Mouse (Mus musculus): ENCODE results near the gene Olfr1441. TPM values are rescaled to one million over a fixed set of nuclear protein-coding genes. Genes with fewer than 3 reads are reported as not detected.

Gene Olfr1441
- total RNA-seq (2015; ENCODE audit: low replicate concordance) (not detected in 2 replicates), total RNA-seq (2017; ENCODE audit: low replicate concordance) (not detected in 2 replicates)

DNA sequence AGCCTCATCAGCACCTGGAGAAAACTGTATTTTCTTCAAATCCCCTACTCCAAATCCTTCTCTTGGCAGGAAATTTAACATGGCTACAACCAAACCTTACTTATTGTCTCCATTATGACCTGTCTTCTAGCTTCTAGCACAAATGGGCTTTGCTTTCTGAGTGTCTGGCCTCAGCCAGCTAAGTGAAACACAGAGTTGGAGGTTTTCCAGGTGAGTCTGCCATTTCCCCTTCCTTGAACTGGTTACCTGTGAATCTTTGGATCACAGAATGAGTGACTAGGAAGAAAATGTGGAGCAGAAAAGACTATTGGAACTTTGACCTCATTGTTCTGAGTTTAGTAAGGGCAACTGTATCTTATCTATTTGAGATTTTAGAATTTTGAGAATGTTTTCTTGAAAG, at the start of gene Olfr1441:
Gene Olfr1441, plus strand, starts transcription at position 73 of the 400 bp plus-strand sequence.
- ATAC-seq (replicated peaks; ENCODE audit: low FRiP score, poor library complexity, severe bottlenecking): no peak

DNA sequence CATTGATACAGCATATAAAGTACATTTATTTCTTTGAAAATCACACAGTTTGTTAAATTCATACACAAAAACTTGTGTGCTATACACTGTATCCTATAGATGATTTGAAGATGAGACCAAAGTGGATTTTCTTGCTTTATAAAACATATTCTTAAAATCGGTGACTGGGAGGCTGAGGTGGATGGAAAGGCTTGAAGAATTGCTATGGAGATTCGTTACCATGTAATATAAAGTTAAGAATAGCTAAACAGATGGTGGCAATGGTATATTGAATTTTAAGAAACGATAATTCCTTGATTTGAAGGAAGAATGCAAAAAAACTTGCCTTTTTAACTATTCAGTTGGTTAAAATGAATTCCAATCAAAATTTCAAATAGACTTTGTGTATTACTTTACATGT, 44.2 kb upstream of the Olfr1441 start:
- ATAC-seq (replicated peaks; ENCODE audit: low FRiP score, poor library complexity, severe bottlenecking): no peak

DNA sequence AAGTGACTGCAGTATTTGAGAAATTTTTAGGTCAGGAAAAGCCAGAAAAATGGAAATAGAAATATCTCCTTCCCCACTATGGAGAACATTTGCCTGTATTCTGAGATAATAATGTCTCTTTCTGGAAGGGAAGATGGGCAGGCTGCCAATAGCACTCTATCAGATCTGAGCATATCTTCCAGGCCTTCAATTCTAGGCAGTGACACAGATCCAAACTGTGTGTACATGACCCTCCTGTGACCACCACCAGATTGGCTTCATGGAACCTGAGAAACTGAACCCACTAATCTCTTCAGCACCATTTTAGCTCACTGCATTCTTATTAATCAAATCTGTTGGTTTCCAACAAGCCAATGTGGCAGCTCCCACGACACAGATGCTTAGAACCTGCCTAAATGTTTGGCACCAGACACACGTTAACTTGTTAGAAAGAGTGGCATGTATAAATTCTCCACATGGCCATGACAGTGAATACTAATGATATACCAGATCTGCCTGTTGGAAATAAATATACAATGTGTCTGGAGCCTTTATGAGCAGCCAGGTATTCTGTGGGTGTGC, 42.7 kb upstream of the Olfr1441 start:
- no peak for ATAC-seq (replicated peaks; ENCODE audit: low FRiP score, poor library complexity, severe bottlenecking)

DNA sequence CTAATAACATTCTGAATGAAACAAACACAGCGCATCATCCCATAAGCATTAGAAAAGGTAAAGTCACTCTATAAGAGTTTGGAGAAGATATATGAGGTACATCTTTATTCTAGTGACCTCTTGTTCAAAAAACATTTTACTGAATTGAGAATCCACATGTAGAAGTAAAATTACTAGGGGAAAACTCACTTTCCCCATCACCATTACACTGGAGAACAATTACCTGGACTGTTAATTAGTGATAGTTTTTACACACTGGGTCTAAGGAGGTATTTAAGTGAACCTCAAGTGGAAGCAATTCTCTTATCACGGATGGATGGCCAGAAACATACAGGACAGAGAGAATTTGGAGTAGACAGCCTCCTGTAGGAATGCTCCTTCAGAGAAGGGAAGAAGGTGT, 30.3 kb upstream of the Olfr1441 start, which contains the start of gene Olfr1440:
Gene Olfr1440, plus strand, starts transcription at position 301 of the 400 bp plus-strand sequence.
- ATAC-seq (replicated peaks; ENCODE audit: low FRiP score, poor library complexity, severe bottlenecking): no peak

DNA sequence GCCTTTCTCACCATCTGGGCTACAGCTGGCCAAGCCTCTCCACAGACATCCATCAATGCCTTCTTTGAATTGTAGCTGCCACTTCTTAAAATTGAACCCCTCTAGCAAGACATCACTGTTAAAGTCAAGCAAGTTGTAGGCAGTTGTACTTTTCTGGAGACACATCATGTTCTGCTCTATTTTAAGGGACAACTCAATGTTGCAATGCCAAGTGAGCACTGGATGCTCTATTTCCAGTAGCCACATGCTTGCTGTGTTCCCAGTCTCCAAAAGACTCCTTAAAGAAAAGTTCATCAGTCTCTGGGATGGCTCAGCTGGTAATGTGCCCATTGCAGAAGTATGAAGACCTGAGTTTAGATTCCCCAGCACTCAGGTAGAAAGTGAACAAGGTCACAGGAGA, 3.5 kb upstream of the Olfr1441 start:
- ATAC-seq (replicated peaks; ENCODE audit: low FRiP score, poor library complexity, severe bottlenecking): no peak

DNA sequence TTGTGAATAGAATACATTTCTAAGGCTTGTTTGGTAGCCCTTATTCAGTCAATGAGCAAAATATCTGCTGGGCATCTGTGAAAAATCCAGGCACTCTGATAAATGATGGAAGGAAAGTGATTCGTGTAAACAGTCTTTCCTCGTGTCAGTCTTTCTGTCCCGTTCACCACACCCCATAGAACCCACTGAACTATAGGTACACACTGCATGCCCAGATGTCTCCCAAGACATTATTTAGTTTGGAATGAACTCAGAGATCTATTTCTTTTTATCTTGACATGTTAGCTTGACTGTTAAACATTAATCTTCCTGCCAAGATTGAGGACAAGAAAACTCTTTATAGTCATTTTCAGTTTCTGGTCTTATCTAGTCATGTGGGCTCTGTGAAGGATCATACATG, 1.1 kb downstream of the Olfr1441 start:
- ATAC-seq (replicated peaks; ENCODE audit: low FRiP score, poor library complexity, severe bottlenecking): no peak

DNA sequence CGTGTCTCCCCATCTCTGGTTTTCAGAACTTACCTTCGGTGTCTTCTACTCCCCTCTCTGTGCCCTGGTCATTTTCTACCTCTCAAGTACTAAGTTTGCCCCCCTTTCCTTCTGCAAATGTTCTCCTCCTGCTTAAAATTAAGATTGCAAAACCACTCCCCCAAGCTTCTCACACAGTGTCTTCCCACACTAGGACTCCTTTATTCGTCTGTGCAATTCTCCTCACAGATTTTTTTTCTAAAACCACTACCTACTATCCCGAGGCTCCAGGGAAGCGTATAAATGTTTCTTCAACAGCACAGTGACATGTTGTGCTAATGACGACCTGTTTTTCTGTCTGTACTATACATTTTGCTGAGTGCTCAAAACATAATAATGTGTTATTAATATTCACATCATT, 3.3 kb downstream of the Olfr1441 start:
- ATAC-seq (replicated peaks; ENCODE audit: low FRiP score, poor library complexity, severe bottlenecking): no peak

DNA sequence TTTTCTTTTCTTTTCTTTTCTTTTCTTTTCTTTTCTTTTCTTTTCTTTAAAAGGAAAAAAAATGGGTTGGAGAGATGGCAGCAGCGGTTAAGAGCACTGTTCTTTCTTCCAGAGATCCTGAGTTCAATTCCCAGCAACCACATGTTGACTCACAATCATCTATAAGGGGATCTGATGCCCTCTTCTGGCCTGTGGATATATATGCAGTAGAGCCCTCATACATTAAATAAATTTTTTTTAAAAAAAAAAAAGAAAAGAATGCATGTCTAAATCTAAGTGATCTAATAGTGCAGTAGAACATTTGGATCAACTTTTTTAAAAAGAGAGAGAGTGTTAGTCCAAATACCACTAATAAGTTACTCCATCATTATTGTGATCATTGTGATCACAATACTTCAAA, 4.4 kb downstream of the Olfr1441 start:
- ATAC-seq (replicated peaks; ENCODE audit: low FRiP score, poor library complexity, severe bottlenecking): no peak

DNA sequence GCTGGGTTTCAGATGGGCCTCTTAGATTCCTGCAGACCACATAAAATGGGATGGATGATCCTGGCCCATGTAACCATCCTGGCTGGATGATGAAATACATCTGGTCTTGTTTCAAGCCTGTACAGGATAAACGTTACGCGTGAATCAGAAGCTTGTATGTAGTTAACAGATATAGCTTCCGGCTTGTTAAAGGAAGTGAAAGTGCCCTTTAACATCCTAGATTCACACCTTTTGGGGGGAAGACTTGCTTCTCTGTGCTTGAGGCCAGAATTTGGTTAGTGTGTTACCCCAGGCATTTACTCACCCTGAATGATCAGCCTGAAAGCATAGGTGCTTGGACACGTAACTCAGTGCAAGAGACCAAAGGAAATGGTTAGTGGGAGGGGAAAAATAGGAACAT, 9.9 kb downstream of the Olfr1441 start:
- ATAC-seq (replicated peaks; ENCODE audit: low FRiP score, poor library complexity, severe bottlenecking): no peak

DNA sequence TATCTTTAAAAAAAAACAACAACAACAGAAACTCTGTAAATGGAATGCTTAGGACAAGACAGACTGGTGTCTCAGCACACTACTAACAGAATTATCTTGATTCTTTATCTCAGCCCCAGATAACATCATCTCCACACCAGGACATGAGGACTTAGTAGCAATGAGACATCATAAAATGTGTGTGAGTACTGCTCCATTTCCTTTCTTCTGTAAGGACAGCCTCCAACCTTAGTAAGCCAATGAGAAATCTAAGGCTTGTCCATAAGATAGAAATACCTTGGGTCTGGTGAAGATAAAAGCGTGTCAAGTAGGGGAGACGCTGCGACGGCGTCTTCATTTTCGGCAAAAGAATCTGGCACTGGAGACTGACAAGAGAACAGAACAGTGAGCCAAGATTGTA, 10.4 kb downstream of the Olfr1441 start, which contains the start of gene Pfpl:
Gene Pfpl, plus strand, starts transcription at position 301 of the 400 bp plus-strand sequence.
- no peak for ATAC-seq (replicated peaks; ENCODE audit: low FRiP score, poor library complexity, severe bottlenecking)

DNA sequence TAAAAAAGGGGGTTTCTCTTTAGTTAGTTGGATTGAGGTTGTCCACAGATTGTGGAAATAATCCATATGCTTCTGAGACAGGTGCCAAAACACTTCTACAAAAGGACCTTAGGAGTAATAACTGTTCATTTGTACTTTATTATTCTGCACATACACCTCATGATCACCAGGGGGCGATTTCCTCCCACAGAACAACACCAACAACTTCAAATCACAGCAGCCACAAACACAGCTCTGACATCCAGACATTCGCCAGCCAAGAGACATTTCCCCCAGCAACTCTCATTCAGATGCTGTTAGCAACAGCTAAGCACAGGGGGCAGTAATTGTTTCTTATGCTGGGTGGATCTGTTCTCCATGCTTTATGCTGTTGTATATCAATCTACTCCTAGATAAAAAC, 15.8 kb downstream of the Olfr1441 start:
- no peak for ATAC-seq (replicated peaks; ENCODE audit: low FRiP score, poor library complexity, severe bottlenecking)

DNA sequence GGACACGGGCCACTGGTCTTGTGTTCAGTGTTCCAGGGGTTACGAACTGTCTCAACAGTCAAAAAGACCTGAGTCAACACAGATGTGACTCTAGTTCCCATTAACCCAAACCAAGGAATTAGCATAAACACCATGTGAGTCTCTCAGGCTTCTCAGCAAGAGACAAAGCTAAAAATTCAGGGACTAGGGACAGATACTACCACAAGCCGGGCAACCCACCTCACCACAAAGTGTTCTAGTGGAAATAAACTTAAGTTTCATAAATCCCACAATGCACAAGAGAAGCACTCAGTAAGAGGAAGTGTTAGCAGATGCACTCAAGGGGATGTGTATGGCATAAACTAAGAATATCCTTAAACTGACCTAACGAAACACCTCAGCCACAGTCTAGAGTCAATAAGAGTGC, 17.8 kb downstream of the Olfr1441 start:
- no peak for ATAC-seq (replicated peaks; ENCODE audit: low FRiP score, poor library complexity, severe bottlenecking)

DNA sequence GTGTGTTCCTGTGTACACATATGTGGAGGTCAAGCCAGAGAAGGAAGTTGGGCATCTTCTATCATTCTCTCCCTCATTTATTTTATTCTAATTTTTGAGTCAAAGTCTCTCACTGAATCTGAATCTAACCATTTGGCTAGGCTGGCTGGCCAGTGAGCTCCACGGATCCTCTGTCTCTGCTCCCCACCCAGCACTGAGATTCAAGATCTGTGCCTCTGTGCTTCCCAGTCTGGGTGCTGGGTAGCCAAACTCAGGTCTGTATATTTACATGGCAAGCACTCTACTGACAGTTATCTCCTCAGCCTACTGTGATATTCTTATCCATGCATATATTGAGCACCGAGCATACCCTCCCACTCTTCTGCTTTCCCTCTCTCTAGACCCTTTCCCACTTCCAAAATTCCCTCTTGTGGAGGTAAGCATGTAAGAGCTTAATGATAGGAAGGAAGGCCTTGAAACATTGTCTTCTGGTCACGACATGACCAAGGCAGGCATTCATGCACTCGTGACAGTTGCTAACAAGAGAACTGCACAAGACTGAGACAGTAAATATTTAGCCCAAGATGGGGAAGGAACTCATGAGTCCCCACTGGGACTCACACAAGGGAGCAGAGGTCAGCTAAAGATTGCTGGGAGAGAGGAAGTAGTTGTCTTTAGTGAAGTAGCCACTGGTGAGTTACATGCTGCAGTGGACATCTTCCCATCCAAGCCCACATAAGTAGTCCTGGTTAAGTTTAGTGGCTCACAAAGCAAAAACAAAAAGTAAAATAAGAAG, 18.7 kb downstream of the Olfr1441 start:
- ATAC-seq (replicated peaks; ENCODE audit: low FRiP score, poor library complexity, severe bottlenecking): no peak

DNA sequence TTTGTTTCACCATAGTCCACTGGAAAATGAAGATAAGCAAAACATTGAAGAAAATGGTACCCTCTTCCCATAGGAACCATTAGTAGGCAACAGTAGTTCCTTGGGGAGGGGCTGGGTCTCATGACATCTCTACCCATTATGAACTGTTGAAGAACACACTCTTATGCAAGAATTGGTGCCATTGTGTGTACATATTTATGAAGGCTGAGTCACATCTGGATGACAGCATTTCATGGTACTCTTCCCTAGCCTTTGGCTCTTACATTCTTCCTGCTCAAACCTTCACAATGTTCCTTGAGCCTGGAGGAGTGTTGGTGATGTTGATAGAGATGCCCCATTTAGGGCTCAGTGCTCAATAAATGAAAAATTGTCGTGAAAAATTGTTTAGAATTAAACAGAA, 22.3 kb downstream of the Olfr1441 start:
- ATAC-seq (replicated peaks; ENCODE audit: low FRiP score, poor library complexity, severe bottlenecking): no peak

DNA sequence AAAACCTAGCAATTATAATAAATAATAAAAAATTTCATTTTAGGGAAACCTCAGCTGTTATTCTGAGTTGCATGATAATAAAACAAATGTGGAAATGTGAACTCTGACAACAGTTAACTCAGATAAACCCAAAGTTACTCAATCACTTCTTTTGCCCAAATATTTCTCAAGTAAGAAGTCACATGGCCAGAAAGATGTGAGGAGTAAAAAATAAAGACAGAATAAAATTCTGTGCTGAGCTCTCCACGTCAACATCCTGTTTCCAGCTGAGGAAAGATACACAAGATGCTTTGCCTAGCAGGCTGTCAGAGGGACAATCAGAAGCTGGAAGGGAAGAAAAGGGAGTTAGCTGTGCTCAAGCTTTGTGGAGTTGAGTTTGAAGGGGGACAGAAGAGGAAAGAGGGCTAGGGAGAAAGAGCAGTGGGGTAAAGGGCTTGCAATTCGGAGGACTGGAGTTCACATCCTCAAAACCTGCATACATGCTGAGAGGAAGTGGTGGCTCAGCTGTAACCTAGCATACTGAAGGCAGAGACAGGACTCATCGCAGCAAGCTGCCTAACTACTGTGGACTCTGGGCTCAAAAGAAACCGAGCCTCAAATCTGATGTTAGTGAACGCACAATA, 23.0 kb downstream of the Olfr1441 start:
- no peak for ATAC-seq (replicated peaks; ENCODE audit: low FRiP score, poor library complexity, severe bottlenecking)

DNA sequence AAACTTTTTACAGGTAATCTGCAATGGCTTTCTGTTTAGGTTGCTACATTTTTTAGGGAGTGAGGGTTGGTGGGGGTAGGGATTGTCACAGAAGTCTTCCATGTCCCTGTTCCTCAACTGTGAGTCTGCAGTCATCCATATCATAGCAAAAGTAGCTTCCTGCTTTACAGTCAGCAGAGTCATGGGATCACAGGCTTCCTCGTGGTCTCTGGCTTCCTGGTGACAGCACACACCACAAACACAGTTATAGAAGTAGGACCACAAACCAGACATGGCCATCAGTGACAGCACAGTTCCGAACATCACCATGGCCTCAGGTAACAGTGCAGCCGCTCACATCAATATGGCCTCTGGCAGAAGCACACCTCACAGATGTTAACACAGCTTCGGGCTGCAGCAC, 25.3 kb downstream of the Olfr1441 start:
- no peak for ATAC-seq (replicated peaks; ENCODE audit: low FRiP score, poor library complexity, severe bottlenecking)

DNA sequence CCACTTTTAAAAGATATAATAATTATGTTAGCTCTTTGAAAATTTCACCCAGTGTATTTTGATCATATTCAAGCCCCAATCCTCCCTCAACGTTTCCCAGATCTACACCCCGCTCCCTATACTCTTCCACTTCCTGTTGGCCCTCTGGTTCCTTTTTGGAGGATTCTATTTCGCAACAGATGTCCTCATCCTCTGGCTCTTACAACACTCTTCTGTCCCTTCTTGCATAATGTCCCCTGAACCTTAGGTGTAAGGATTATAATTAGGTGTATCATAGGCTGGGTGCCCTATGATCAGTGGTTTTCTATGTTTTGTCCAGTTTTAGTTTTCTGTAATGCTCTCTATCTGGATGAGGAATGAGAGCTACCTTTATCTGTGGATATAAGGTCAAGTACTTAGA, 27.8 kb downstream of the Olfr1441 start:
- no peak for ATAC-seq (replicated peaks; ENCODE audit: low FRiP score, poor library complexity, severe bottlenecking)

DNA sequence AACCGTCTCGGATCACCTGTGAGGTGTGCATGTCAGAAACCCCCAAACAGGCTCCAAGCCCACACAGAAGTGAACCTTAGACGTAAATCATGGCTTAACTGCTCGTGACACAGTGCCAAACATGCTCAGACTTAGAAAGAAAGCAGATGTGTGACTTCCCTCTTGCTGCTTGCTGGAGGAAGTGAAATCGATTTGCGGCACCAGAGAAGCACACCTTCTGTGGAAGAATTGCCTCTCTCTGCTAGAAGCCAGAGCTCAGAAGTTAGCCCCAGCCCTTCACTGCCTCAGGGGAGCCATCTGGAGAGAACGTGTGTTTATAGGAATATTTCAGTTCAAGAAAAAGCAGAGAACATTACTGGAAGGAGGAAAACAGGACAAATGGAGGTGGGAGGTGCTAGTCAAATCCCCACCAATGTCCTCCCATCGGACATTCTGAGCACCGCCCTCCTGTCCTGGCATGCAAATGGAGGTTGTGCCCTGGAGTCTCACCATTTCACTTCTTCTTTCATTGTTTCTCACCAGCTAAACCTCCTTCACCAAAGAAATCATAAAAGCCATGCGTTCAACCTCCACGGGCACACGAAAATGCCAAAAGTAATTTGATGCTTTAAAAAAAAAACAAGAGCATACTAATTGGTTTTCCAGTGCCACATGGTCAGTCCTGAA, 40.3 kb downstream of the Olfr1441 start:
- no peak for ATAC-seq (replicated peaks; ENCODE audit: low FRiP score, poor library complexity, severe bottlenecking)

DNA sequence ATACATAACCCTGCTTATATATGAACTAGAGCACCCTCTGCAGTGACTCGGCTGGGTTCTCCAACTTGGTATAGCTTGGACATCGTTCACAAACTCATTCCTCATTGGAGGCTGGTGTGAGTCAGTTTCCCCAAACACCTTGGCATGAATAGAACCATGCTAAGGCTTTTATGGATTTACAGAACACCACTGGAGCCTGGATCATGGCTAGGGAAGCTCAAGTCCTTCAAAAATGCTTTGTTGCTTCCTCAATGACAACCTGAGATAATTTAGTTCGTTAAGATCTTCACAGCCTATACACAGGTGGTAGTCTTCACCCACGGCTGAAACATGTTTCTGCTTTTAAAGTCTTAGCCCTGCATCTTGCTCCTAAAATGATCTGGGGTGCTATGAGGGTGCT, 42.3 kb downstream of the Olfr1441 start:
- no peak for ATAC-seq (replicated peaks; ENCODE audit: low FRiP score, poor library complexity, severe bottlenecking)

Data from erythroid progenitor cell, adult 5-6 weeks (primary cell).